Mouse (Mus musculus) T-cell, adult 66 days (primary cell): ENCODE data around the gene Ttc19. TPM values are rescaled to one million over a fixed set of nuclear protein-coding genes. Genes with fewer than 3 reads are reported as not detected.

ENCODE experiments used
- total RNA-seq, 2 experiments: library from RNA; stranded (reverse); gene quantifications; 3 replicates in 1 of 2; 4 replicates in 1 of 2; pipeline ENCODE4 v1.2.4; 2023

Gene Ttc19
- total RNA-seq, result 10 to 100 TPM; 23.7 to 27.7 TPM

DNA sequence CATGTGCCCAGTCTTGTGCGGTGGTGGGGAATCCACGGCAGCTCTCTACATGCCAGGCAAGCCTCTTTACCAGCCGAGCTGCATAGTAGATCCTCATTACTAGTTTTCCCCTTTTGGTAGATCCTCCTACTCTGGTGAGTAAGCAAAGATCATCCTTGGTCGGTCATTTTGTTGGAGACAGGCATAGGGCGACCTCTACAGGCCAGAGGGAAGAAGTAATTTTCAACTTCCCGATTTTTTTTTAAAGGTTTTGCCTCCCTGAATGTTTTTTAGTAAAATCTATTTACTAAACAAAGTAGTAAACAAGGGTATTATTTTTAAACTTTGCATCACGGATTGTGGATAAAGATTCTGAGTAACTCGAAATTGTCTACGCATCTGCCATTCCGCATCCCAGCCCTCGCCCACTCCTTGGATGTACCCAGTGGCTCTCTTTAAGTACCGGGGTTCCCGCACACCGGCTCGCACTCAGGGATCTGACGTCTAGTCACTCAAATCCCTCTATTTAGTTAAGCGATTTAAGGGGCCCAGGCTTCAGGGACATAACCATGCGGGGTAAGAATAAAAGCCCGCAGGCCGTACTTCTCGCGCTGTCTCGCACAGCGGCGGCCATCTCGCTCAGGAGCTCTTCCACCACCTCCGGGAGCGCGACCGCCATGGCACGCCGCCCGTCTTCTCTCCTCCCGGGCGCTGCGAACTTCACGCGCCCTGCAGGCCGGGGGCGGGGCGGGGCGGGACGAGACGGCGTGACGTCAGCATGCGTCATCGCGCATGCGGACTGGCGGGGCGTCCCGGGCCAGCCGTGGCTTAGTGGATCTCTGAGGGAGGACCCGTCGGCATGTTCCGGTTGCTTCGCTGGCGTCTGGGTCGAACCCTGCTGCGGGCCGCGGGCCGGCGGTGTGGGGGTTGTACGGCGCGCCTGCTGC is at the start of gene Ttc19, which contains the start of gene Zswim7:
Ttc19 (plus strand) TSS at position 799 of the 926 bp plus-strand sequence.
Zswim7 (minus strand) TSS at position 701 of the 926 bp plus-strand sequence.

DNA sequence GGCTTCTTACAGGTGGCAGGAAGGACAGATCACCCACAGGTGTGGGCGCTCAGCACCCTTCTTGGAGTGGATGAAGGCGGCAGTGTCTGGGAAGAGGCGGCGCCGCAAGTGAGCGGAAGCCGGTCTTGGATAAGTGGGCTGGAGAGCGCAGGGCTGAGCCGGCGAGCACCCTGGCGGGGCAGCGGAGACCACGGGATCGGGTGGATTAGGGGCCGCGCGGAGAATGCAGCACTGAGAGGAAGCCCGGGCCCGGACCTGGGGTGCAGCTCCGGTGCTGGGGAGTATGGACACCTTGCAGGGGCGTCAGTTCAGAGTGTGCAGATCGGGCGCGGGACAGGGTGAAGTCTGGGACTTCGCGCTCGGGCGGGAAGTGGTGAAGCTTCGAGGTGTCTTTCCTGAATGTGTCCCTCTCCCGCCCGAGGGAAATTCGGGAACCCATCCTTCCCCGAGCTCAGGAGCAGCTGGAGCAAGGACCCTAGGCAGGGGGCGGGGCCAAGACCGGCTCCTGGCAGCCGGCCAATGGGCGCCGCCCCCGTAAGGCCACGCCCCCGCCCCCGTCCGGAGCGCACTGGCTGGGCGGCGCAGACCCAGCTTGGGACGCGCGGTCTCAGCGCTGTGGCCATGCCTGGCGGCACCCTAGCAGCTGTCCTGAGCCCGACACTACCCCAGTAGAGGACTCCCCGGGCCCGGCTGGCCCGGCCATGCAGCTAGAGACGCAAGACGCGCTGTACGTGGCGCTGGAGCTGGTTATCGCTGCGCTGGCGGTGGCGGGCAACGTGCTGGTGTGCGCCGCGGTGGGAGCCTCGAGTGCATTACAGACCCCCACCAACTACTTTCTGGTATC is 32.6 kb upstream of the Ttc19 start, which contains the start of gene Adora2b:
Adora2b (plus strand) TSS at position 584 of the 844 bp plus-strand sequence.

Other genes starting within 250 kb of the Ttc19 start
- gene Adora2b, start 32.5 kb upstream of the Ttc19 start, total RNA-seq, result not detected
- 1 to 10 TPM; 7.6 to 7.8 TPM for gene Zswim7, start 98 bp upstream of the Ttc19 start, total RNA-seq
- 10 to 100 TPM in 1 of 2 experiments, 1 to 10 TPM in 1; 9.6 to 10.4 TPM for gene Pigl, start 177.0 kb downstream of the Ttc19 start, total RNA-seq
- 100 to 1,000 TPM; 437 to 472 TPM for gene Ncor1, start 177.1 kb downstream of the Ttc19 start, total RNA-seq